Mouse (Mus musculus) olfactory bulb, adult 2 months (tissue): Measurements from ENCODE around the gene Efnb3.

Experiments
- CTCF ChIP-seq: fragments of 200-500 bp; IDR thresholded peaks from 2 replicates; pipeline ENCODE4 v1.5.1; 2012; ENCODE audit warnings: low read depth, mild to moderate bottlenecking, low read length, moderate library complexity; ENCODE audit not compliant: insufficient read depth
- POLR2A ChIP-seq: fragments of 200-500 bp; IDR thresholded peaks from 2 replicates; pipeline ENCODE4 v1.6.1; 2012; ENCODE audit warnings: mild to moderate bottlenecking, low read depth, low read length, moderate library complexity; ENCODE audit not compliant: insufficient read depth

GRCm38 (mm10) chr11:69523651-69524050 is 36.4 kb downstream of the Efnb3 start:
- TF ChIP-seq CTCF (no peak), POLR2A (no peak)
